Mouse (Mus musculus) neural tube, postnatal 0 days (tissue): Measurements from ENCODE around the gene Galntl6. TPM values are rescaled to one million over a fixed set of nuclear protein-coding genes. Genes with fewer than 3 reads are reported as not detected.

Experiments
- polyA plus RNA-seq: library from polyadenylated mRNA; unstranded; fragments of >200 nt; fragmentation: Nextera tagmentation; extraction: Ambion mirVana; gene quantifications from 2 replicates; pipeline ENCODE4 v1.2.1, GENCODE M21; 2015

Gene Galntl6
- 14.7 and 16.8 TPM in 2 replicates for polyA plus RNA-seq

GRCm38 (mm10) chr8:58912196-58912839 is at the start of gene Galntl6:
Gene Galntl6 (minus strand): TSS chr8:58912640.

GRCm38 (mm10) chr8:58911677-58912076 is 763 bp downstream of the Galntl6 start, which contains the start of gene BC030500:
Gene BC030500 (plus strand): TSS chr8:58911755.

Other genes starting within 250 kb of the Galntl6 start
- 12.2 and 15.1 TPM in 2 replicates for gene BC030500, start 885 bp downstream of the Galntl6 start, polyA plus RNA-seq